Mouse (Mus musculus): ENCODE data around the gene Scgb2b26. TPM values are rescaled to one million over a fixed set of nuclear protein-coding genes. Genes with fewer than 3 reads are reported as not detected.
"Not testable (repeated sequence)": the region's sequence is repeated elsewhere in the genome, so short reads cannot be mapped to it uniquely, and the experiment has no call there.

Scgb2b26 gene
- polyA plus RNA-seq (2014; fragmentation: Nextera tagmentation; extraction: Ambion mirVana), result not detected in 2 replicates

DNA sequence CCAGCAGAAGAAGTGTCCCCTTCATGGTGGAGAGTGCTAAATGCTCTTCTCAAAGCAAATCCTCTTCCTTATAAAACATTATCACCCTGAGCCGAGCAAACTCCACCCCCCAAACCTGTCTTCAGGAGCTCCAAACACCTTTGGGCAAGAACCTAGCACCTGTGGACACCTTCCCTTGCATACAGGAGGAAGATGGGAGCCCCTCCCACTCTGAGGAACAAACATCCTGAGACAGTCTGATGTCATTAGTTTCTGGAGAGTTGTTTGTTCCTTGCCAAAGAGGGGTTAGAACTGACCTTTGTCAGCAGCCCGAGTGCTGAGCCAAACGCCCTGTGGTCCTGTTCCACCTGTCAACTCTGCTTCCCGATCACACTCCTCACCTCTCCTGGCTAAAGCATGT is at the start of gene Scgb2b26:
Gene Scgb2b26, minus strand, starts transcription at position 101 of the 400 bp plus-strand sequence.
- Histone ChIP-seq H3K27me3 (replicated peaks; ENCODE audit: control insufficient read depth, insufficient read depth, low read length) (no peaks in the 10 kb centered on the region), H3K9me3 (ENCODE audit: control insufficient read depth, low read length) (peaks cover 20% of the 10 kb centered on the region), H3K4me3 (ENCODE audit: low read depth, low read length) (no peak within 1 kb of the TSS), H3K4me2 (no peak within 1 kb of the TSS), H3K4me1 (replicated peaks; ENCODE audit: control insufficient read depth, insufficient read depth, low read length) (no peaks in the 10 kb centered on the region), H3K36me3 (ENCODE audit: control insufficient read depth, insufficient read depth, low read length) (no peaks in the 10 kb centered on the region), H3K9ac (ENCODE audit: low read depth, low read length) (no peak within 1 kb of the TSS), H3K27ac (ENCODE audit: low read depth, low read length) (no peak within 1 kb of the TSS)
- ATAC-seq (replicated peaks; ENCODE audit: low FRiP score) (no peak), DNase-seq (ENCODE audit: low spot score) (no peak)
- WGBS, result 80% methylated on average over 4 of the region's 4 CpGs

DNA sequence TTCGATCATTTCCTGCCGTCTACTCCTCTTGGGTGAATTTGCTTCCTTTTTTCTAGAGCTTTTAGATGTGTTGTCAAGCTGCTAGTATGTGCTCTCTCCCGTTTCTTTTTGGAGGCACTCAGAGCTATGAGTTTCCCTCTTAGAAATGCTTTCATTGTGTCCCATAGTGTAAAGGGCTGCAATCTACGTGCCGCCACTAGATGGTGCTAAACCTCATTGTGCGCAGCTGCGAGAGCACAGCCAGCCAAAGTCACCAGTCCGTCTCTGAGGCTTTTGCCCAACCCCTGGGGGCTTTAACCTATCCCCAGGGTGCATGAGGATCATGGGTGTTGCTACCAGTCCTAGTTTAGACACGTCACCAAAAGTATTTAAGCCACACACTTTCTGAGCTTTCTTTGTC is 37.4 kb upstream of the Scgb2b26 start:
- 27% methylated on average over 7 of the region's 9 CpGs for WGBS
- not testable (repeated sequence) for ATAC-seq (replicated peaks; ENCODE audit: low FRiP score); H3K27me3 ChIP-seq (replicated peaks; ENCODE audit: control insufficient read depth, insufficient read depth, low read length); DNase-seq (ENCODE audit: low spot score); H3K4me1 ChIP-seq (replicated peaks; ENCODE audit: control insufficient read depth, insufficient read depth, low read length); H3K4me2 ChIP-seq; H3K9ac ChIP-seq (ENCODE audit: low read depth, low read length); H3K9me3 ChIP-seq (ENCODE audit: control insufficient read depth, low read length); H3K4me3 ChIP-seq (ENCODE audit: low read depth, low read length); H3K36me3 ChIP-seq (ENCODE audit: control insufficient read depth, insufficient read depth, low read length); H3K27ac ChIP-seq (ENCODE audit: low read depth, low read length)

DNA sequence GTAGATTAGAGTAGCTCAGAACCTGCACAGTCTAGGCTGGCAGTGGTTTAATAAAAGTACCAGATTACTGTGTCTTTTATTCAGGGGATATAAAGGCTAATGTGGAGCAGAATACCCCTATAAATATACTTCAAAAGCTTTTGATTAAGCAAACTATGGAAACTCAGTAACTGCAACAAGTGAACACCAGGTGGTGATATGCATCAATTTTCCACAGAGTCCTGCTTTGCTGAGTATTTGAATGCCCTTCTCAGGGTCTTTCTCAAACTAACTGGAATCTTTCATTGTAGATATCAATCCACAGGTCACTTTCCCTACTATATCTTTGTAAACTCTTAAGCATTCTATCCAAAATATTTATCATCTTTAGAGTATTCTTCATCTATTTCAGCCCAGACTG is 41.9 kb downstream of the Scgb2b26 start:
- Histone ChIP-seq H3K4me2 (no peak overlapping the region), H3K4me1 (replicated peaks; ENCODE audit: control insufficient read depth, insufficient read depth, low read length) (no peaks in the 10 kb centered on the region), H3K9ac (ENCODE audit: low read depth, low read length) (no peak overlapping the region), H3K36me3 (ENCODE audit: control insufficient read depth, insufficient read depth, low read length) (no peaks in the 10 kb centered on the region), H3K27me3 (replicated peaks; ENCODE audit: control insufficient read depth, insufficient read depth, low read length) (no peaks in the 10 kb centered on the region), H3K4me3 (ENCODE audit: low read depth, low read length) (no peak overlapping the region), H3K9me3 (ENCODE audit: control insufficient read depth, low read length) (peaks cover 20% of the 10 kb centered on the region), H3K27ac (ENCODE audit: low read depth, low read length) (no peak overlapping the region)
- no peak for ATAC-seq (replicated peaks; ENCODE audit: low FRiP score)
- no peak for DNase-seq (ENCODE audit: low spot score)

DNA sequence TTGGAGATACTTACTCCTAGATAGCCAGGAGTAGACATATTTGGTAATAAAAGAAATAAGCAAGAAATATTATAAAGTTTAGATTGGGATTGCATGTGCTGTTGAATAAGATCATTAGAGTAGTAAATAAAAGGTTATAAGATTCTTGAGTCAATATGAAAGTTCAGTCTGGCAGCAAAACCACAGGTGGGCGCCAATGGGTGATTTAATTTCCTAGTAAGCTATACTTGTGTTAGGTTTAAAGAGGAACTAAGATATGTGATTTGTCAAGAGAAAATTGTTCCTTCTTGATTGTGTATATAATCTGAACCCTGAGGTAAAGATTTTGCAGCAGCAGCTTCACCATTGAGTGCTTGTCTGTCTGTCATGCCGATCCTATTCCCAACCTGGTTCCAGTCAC is 44.0 kb downstream of the Scgb2b26 start:
- ATAC-seq (replicated peaks; ENCODE audit: low FRiP score) (no peak), DNase-seq (ENCODE audit: low spot score) (no peak)
- no peak overlapping the region for H3K9ac ChIP-seq (ENCODE audit: low read depth, low read length)
- no peak overlapping the region for H3K27ac ChIP-seq (ENCODE audit: low read depth, low read length)
- H3K4me2 ChIP-seq, result no peak overlapping the region
- no peaks in the 10 kb centered on the region for H3K36me3 ChIP-seq (ENCODE audit: control insufficient read depth, insufficient read depth, low read length)
- peaks cover 25% of the 10 kb centered on the region for H3K9me3 ChIP-seq (ENCODE audit: control insufficient read depth, low read length)
- no peak overlapping the region for H3K4me3 ChIP-seq (ENCODE audit: low read depth, low read length)
- H3K4me1 ChIP-seq (replicated peaks; ENCODE audit: control insufficient read depth, insufficient read depth, low read length), result no peaks in the 10 kb centered on the region
- WGBS, result 79% methylated on average over 2 of the region's 2 CpGs
- H3K27me3 ChIP-seq (replicated peaks; ENCODE audit: control insufficient read depth, insufficient read depth, low read length), result no peaks in the 10 kb centered on the region

DNA sequence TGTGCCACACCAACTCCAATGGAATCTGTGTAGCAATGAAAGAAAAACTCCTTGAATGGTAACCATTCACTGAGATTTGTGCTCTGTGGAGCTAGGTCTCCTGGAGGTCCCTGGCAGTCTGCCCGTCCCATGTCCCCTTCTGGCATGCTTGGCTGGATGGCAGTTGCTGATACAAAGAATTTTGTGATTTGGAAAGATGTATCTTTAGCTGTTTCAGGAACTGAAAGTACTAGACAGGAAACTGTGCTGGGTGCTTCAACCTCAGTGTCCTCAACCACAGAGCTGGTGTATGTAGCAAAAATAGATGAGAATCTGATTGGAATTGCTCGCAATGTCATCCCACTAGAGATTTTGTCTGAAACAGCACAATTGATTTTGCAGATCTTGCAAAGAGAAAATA is 44.8 kb downstream of the Scgb2b26 start:
- ATAC-seq (replicated peaks; ENCODE audit: low FRiP score) (no peak), DNase-seq (ENCODE audit: low spot score) (no peak)
- no peaks in the 10 kb centered on the region for H3K27me3 ChIP-seq (replicated peaks; ENCODE audit: control insufficient read depth, insufficient read depth, low read length)
- H3K9me3 ChIP-seq (ENCODE audit: control insufficient read depth, low read length), result peaks cover 25% of the 10 kb centered on the region
- no peak overlapping the region for H3K4me3 ChIP-seq (ENCODE audit: low read depth, low read length)
- 63% methylated on average over 2 of the region's 2 CpGs for WGBS
- no peak overlapping the region for H3K4me2 ChIP-seq
- no peaks in the 10 kb centered on the region for H3K36me3 ChIP-seq (ENCODE audit: control insufficient read depth, insufficient read depth, low read length)
- H3K27ac ChIP-seq (ENCODE audit: low read depth, low read length), result no peak overlapping the region
- no peaks in the 10 kb centered on the region for H3K4me1 ChIP-seq (replicated peaks; ENCODE audit: control insufficient read depth, insufficient read depth, low read length)
- H3K9ac ChIP-seq (ENCODE audit: low read depth, low read length), result no peak overlapping the region

Other genes with a start within 250 kb of the Scgb2b26 start
- not detected in 2 replicates for gene Scgb2b24, start 205.7 kb downstream of the Scgb2b26 start, polyA plus RNA-seq (2014; fragmentation: Nextera tagmentation; extraction: Ambion mirVana)
- not detected in 2 replicates for gene Scgb1b24, start 201.2 kb downstream of the Scgb2b26 start, polyA plus RNA-seq (2014; fragmentation: Nextera tagmentation; extraction: Ambion mirVana)
- not detected in 2 replicates for gene Scgb2b27, start 68.9 kb upstream of the Scgb2b26 start, polyA plus RNA-seq (2014; fragmentation: Nextera tagmentation; extraction: Ambion mirVana)
- gene Scgb1b27, start 76.4 kb upstream of the Scgb2b26 start, polyA plus RNA-seq (2014; fragmentation: Nextera tagmentation; extraction: Ambion mirVana), result not detected in 2 replicates
- gene Scgb1b30, start 150.4 kb upstream of the Scgb2b26 start, polyA plus RNA-seq (2014; fragmentation: Nextera tagmentation; extraction: Ambion mirVana), result not detected in 2 replicates
- gene Wtip, start 188.2 kb upstream of the Scgb2b26 start, polyA plus RNA-seq (2014; fragmentation: Nextera tagmentation; extraction: Ambion mirVana), result 2.2 and 3.4 TPM in 2 replicates
- 226 and 253 TPM in 2 replicates for gene Uba2, start 224.6 kb upstream of the Scgb2b26 start, polyA plus RNA-seq (2014; fragmentation: Nextera tagmentation; extraction: Ambion mirVana)